Mouse (Mus musculus) adrenal gland, adult 18-20 months (tissue): Measurements from ENCODE around the gene Sox5. TPM values are rescaled to one million over a fixed set of nuclear protein-coding genes. Genes with fewer than 3 reads are reported as not detected.

Experiments used
- DNase-seq, 2 experiments: peaks; one replicate each; pipeline ENCODE4 v3.0.0; 2021 to 2022; ENCODE audit warnings: low spot score in 2 of 2
- total RNA-seq, 2 experiments: library from RNA; stranded (reverse); gene quantifications; 1 replicate in 1 of 2; 2 replicates in 1 of 2; pipeline ENCODE4 v1.2.3; 2021

The Sox5 gene
- total RNA-seq, 2 experiments from 2014 or later = 10.9 to 16.5 TPM

- DNase-seq = no peak
Observed at GRCm38 (mm10) chr6:143892869-143893268, 888.9 kb downstream of the Sox5 start.

GRCm38 (mm10) chr6:143888556-143888955, 893.2 kb downstream of the Sox5 start:
- DNase-seq = no peak

GRCm38 (mm10) chr6:143878525-143878924, 903.3 kb downstream of the Sox5 start:
- DNase-seq = no peak

- DNase-seq = no peak
Observed at GRCm38 (mm10) chr6:143868790-143869189, 913.0 kb downstream of the Sox5 start.

- no peak for DNase-seq
Observed at GRCm38 (mm10) chr6:143868155-143868685, 913.6 kb downstream of the Sox5 start.

- DNase-seq = no peak
Observed at GRCm38 (mm10) chr6:143867029-143867428, 914.7 kb downstream of the Sox5 start.

GRCm38 (mm10) chr6:143866566-143866965, 915.2 kb downstream of the Sox5 start:
- no peak for DNase-seq

GRCm38 (mm10) chr6:143862611-143863110, 919.1 kb downstream of the Sox5 start:
- no peak for DNase-seq

GRCm38 (mm10) chr6:143860036-143860435, 921.7 kb downstream of the Sox5 start:
- no peak for DNase-seq

GRCm38 (mm10) chr6:143859535-143859934, 922.2 kb downstream of the Sox5 start:
- DNase-seq = no peak

GRCm38 (mm10) chr6:143858551-143858950, 923.2 kb downstream of the Sox5 start:
- DNase-seq = no peak

GRCm38 (mm10) chr6:143857376-143857775, 924.4 kb downstream of the Sox5 start:
- no peak for DNase-seq

GRCm38 (mm10) chr6:143855421-143855820, 926.4 kb downstream of the Sox5 start:
- no peak for DNase-seq

GRCm38 (mm10) chr6:143854031-143854430, 927.7 kb downstream of the Sox5 start:
- no peak for DNase-seq

GRCm38 (mm10) chr6:143845761-143846160, 936.0 kb downstream of the Sox5 start:
- no peak for DNase-seq

- no peak for DNase-seq
Observed at GRCm38 (mm10) chr6:143844701-143844970, 937.1 kb downstream of the Sox5 start.

GRCm38 (mm10) chr6:143843933-143844700, 937.7 kb downstream of the Sox5 start:
- DNase-seq = no peak

GRCm38 (mm10) chr6:143841954-143842353, 939.8 kb downstream of the Sox5 start:
- no peak for DNase-seq

GRCm38 (mm10) chr6:143841109-143841638, 940.6 kb downstream of the Sox5 start:
- no peak for DNase-seq

- no peak for DNase-seq
Observed at GRCm38 (mm10) chr6:143838384-143839076, 943.2 kb downstream of the Sox5 start.

- DNase-seq = no peak
Observed at GRCm38 (mm10) chr6:143835331-143835730, 946.4 kb downstream of the Sox5 start.

GRCm38 (mm10) chr6:143833986-143834385, 947.8 kb downstream of the Sox5 start:
- no peak for DNase-seq
